Mouse (Mus musculus) C2C12 (cell line): ENCODE results near the gene Numa1.

Experiments
- CEBPB ChIP-seq: IDR thresholded peaks from one replicate; pipeline ENCODE4 v1.6.1; 2011; ENCODE audit warnings: low read depth, mild to moderate bottlenecking, control low read depth, moderate library complexity
- CTCF ChIP-seq: IDR thresholded peaks from one replicate; pipeline ENCODE4 v1.5.1; 2011; ENCODE audit not compliant: control insufficient read depth, insufficient read depth, insufficient read length
- USF1 ChIP-seq: IDR thresholded peaks from one replicate; pipeline ENCODE4 v1.6.1; 2011; ENCODE audit warnings: low read depth, mild to moderate bottlenecking, control low read depth, moderate library complexity

DNA sequence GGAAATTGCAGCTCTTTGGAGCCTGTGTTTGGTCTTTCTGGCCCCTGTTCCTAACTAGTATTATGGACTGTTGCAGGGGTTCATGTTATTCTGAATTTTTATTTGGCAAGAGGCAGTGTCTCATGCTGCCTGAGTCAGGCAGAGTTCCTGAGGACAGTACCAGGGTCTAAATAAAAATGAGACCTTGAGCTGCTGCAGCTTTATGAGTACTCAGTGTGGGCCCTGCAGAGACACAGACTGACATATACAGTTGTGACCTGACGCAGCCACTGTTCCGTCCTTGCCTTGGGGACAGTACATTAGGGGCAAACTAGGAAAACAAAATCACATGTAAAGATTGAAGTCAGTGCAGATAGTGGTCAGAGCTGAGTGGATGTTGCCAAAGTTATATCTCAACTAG, 81.1 kb downstream of the Numa1 start:
- TF ChIP-seq CTCF (no peak), CEBPB (no peak), USF1 (no peak)
